Mouse (Mus musculus): ENCODE measurements around the gene Xpnpep1. TPM values are rescaled to one million over a fixed set of nuclear protein-coding genes. Genes with fewer than 3 reads are reported as not detected.

The Xpnpep1 gene
- total RNA-seq, 2 experiments from 2014 or later: 67.1 to 72.6 TPM

GRCm38 (mm10) chr19:53029045-53029444 is 11.0 kb downstream of the Xpnpep1 start:
- peak; percentile 38 for TF ChIP-seq CTCF (IDR thresholded peaks at IDR 0.05)
- DNase-seq (ENCODE audit: extremely low spot score in 1 of 2, low spot score in 2 of 2): no peak
- intact Hi-C loops (cut with DNase I): no loop called here
- no peak overlapping the region for H3K27ac ChIP-seq
- H3K4me3 ChIP-seq: no peak overlapping the region

GRCm38 (mm10) chr19:53028216-53028615 is 11.8 kb downstream of the Xpnpep1 start:
- intact Hi-C loops (cut with DNase I): no loop called here
- DNase-seq (ENCODE audit: extremely low spot score in 1 of 2, low spot score in 2 of 2): no peak
- TF ChIP-seq CTCF (IDR thresholded peaks at IDR 0.05): no peak
- Histone ChIP-seq H3K4me3 (no peak overlapping the region), H3K27ac (no peak overlapping the region)

- no peak overlapping the region for H3K4me3 ChIP-seq
- H3K27ac ChIP-seq: no peak overlapping the region
- TF ChIP-seq CTCF (IDR thresholded peaks at IDR 0.05): no peak
- DNase-seq (ENCODE audit: extremely low spot score in 1 of 2, low spot score in 2 of 2): no peak
- intact Hi-C loops (cut with DNase I): no loop called here
Observed at GRCm38 (mm10) chr19:53023189-53023588, 16.8 kb downstream of the Xpnpep1 start.

- DNase-seq (ENCODE audit: extremely low spot score in 1 of 2, low spot score in 2 of 2): no peak
- no peak for TF ChIP-seq CTCF (IDR thresholded peaks at IDR 0.05)
- intact Hi-C loops (cut with DNase I): no loop called here
Observed at GRCm38 (mm10) chr19:53022037-53022614, 17.9 kb downstream of the Xpnpep1 start.

GRCm38 (mm10) chr19:53021537-53021936 is 18.5 kb downstream of the Xpnpep1 start:
- H3K4me3 ChIP-seq: no peak overlapping the region
- no peak for TF ChIP-seq CTCF (IDR thresholded peaks at IDR 0.05)
- no peak for DNase-seq (ENCODE audit: extremely low spot score in 1 of 2, low spot score in 2 of 2)
- intact Hi-C loops (cut with DNase I): no loop called here
- no peak overlapping the region for H3K27ac ChIP-seq

More at GRCm38 (mm10) chr19:53022037-53022614, 17.9 kb downstream of the Xpnpep1 start:
- Histone ChIP-seq H3K4me3 (no peak overlapping the region), H3K27ac (no peak overlapping the region)

GRCm38 (mm10) chr19:53019716-53020463 is 20.1 kb downstream of the Xpnpep1 start:
- peak overlapping the region; percentile 64 for H3K27ac ChIP-seq
- intact Hi-C loops (cut with DNase I): loop anchor here (5.0 kb wide), 1 partner anchor 212 kb away; no protein-coding TSS in a partner anchor
- peak; percentile 50 to 54 for DNase-seq (ENCODE audit: extremely low spot score in 1 of 2, low spot score in 2 of 2)
- peak; percentile 69 for TF ChIP-seq CTCF (IDR thresholded peaks at IDR 0.05)
- H3K4me3 ChIP-seq: no peak overlapping the region

GRCm38 (mm10) chr19:53017954-53018353 is 22.1 kb downstream of the Xpnpep1 start:
- no peak overlapping the region for H3K4me3 ChIP-seq
- no peak overlapping the region for H3K27ac ChIP-seq
- no peak for DNase-seq (ENCODE audit: extremely low spot score in 1 of 2, low spot score in 2 of 2)
- TF ChIP-seq CTCF (IDR thresholded peaks at IDR 0.05): no peak
- intact Hi-C loops (cut with DNase I): loop anchor here (5.0 kb wide), 1 partner anchor 214 kb away; no protein-coding TSS in a partner anchor

- intact Hi-C loops (cut with DNase I): loop anchor here (5.0 kb wide), 1 partner anchor 215 kb away; no protein-coding TSS in a partner anchor
- no peak for DNase-seq (ENCODE audit: extremely low spot score in 1 of 2, low spot score in 2 of 2)
- no peak for TF ChIP-seq CTCF (IDR thresholded peaks at IDR 0.05)
- no peak overlapping the region for H3K4me3 ChIP-seq
- H3K27ac ChIP-seq: no peak overlapping the region
Observed at GRCm38 (mm10) chr19:53017248-53017647, 22.8 kb downstream of the Xpnpep1 start.

GRCm38 (mm10) chr19:53014910-53015710 is 24.9 kb downstream of the Xpnpep1 start:
- DNase-seq (ENCODE audit: extremely low spot score in 1 of 2, low spot score in 2 of 2): no peak
- intact Hi-C loops (cut with DNase I): loop anchor here (5.0 kb wide), 2 partner anchors 217 to 227 kb away; no protein-coding TSS in a partner anchor
- Histone ChIP-seq H3K27ac (peak overlapping the region; percentile 50), H3K4me3 (no peak overlapping the region)
- no peak for TF ChIP-seq CTCF (IDR thresholded peaks at IDR 0.05)

- DNase-seq (ENCODE audit: extremely low spot score in 1 of 2, low spot score in 2 of 2): no peak
- Histone ChIP-seq H3K4me3 (no peak overlapping the region), H3K27ac (no peak overlapping the region)
- intact Hi-C loops (cut with DNase I): loop anchor here (5.0 kb wide), 1 partner anchor 229 kb away; no protein-coding TSS in a partner anchor
- TF ChIP-seq CTCF (IDR thresholded peaks at IDR 0.05): no peak
Observed at GRCm38 (mm10) chr19:53013744-53014143, 26.3 kb downstream of the Xpnpep1 start.

GRCm38 (mm10) chr19:53013341-53013740 is 26.7 kb downstream of the Xpnpep1 start:
- intact Hi-C loops (cut with DNase I): loop anchor here (5.0 kb wide), 1 partner anchor 229 kb away; no protein-coding TSS in a partner anchor
- no peak overlapping the region for H3K4me3 ChIP-seq
- no peak for DNase-seq (ENCODE audit: extremely low spot score in 1 of 2, low spot score in 2 of 2)
- no peak overlapping the region for H3K27ac ChIP-seq
- no peak for TF ChIP-seq CTCF (IDR thresholded peaks at IDR 0.05)

Data from left cerebral cortex, adult 2 months (tissue).